Mouse (Mus musculus): Measurements from ENCODE around the gene Gm44965.
A peak's percentile ranks its signal among the peaks of the same experiment; 100 is the strongest.

Gene Gm44965

DNA sequence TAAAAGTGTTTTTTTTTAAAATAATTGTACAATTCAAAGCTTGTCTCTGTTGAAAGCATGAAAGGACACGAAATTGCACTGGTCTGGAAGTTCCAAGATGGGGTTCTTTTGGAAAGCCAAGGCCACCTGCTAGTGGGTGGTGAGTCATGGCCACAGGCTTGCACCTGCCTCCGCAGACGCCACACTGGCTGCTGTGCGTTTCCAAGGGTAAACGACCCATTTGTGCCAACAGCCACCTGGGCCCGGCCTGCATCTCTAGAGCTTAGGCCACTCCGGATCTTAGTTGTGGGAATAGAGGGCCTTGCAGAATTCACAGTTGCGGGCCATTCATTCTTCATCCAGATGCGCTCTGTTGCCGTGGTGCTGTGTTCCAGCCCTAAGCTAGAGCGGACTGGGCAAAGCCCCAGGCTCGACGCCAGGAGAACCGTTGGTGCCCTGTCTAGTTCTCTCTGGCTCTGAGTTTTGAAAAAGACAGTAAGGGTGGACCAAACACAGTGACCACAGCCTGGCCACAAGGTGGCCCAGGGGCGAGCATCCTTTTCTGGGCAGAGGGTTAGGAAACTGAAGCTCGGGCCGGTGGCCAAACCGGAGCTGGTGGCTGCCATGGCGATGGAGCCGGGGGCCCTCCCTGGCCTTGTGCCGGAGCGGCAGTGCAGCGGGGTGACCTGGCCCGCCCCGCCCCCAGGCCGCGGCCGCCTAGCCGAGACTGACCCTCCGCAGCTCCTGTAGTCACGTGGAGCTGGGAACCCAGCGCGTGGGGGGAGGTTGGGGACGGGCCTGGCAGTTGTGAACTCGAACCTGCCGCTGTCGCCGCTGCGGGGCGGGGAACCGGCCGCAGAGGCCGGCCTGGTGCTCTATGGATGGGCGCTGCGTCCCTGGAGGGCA lies at the start of gene Gm44965, which contains the start of gene Repin1:
Gm44965 (plus strand) TSS at position 784 of the 885 bp plus-strand sequence.
Repin1 (plus strand) TSS at position 726 of the 885 bp plus-strand sequence.
- DNase-seq (ENCODE audit: low spot score), result peak; percentile 90

DNA sequence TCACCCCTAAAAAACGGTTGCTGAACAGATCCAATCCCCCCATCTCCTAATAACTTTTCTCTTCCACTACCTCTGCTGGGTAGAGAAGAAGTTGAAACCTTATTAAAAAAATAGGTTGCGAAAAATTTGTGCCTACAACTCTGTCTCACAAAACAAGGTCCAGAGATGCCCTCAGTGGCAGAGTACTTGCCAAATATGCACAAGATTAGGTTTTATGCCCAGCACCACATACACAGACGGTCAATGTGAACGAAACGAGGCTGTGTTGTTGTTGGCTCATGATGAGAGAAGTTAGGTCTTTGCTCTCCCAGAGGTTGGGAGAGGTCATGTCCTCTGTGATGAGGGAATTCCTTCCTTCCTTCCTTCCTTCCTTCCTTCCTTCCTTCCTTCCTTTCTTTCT lies 48.5 kb upstream of the Gm44965 start:
- DNase-seq (ENCODE audit: low spot score), result no peak

DNA sequence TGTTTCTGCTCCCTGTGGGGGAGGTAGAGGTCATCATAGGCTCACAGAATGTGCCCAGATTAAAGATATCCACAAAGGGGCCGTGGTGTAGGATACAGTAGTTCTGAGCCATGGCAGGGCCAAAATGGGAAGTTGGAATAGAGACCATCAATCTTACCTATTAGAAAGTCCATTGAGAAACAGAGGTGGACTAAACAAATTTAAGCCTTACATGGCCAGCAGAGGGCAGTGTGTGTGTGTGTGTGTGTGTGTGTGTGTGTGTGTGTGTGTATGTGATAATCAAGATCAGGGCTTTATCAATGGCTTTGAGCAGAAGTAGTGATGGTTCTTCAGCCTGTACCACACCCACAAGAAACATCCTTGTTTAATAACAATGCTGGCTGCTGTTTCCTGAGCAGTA lies 47.5 kb upstream of the Gm44965 start:
- DNase-seq (ENCODE audit: low spot score), result no peak

DNA sequence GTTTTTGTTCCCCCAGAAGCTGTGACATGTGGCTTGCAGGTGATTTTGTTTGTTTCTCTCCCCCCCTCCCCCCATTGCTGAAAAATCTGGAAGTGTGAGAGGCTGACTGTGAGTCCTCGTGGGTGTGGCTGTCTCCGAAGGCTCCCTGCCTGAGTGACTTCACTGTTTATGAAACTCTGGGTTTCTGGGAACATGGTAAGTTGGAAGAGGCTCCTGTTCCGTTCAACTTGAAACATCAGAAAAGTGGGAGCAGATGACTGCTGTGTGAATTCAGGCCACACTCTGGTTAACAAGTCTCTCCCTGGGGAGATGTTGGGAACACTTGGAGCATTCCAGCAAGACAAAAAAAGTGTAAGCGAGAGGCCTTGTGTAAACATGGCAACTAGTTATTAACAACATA lies 46.9 kb upstream of the Gm44965 start:
- no peak for DNase-seq (ENCODE audit: low spot score)

DNA sequence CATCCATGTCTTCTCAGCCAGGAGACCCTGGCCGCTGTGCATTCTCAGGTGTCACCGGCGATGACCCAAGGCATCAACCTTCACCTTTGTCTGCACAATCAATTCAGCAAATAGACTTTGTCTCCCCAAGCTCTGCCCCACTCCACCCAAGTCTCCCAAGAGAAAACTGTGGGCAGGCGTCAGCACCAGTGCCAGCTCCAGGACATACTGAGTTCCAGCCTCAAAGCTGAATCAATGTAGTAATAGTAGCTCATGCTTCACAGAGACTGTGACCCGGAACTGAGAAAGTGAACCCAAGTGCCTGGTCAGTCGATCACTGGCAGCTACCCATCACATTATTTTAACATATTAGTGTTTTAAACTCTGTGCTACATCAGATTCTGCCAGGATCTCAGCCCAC lies 45.4 kb upstream of the Gm44965 start:
- DNase-seq (ENCODE audit: low spot score), result no peak

DNA sequence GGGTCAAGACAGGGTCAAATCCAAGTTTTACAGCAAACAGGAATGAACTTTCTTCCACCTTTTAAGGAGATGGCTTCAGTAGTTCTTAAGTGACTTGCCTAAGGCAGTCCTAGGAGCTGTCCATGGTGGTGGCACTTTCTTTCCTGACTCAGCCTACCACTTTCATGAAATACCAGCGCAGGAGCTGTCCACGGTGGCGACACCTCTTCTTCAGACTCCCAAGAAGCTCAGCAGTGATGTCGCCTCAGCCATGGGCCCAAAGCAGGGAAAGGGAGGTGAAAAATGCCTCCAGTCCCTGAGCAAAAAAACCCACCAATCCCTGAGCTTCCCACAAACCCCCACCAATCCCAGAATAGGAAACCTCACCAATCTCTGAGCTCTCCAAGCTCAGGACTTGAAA lies 40.8 kb upstream of the Gm44965 start:
- no peak for DNase-seq (ENCODE audit: low spot score)

DNA sequence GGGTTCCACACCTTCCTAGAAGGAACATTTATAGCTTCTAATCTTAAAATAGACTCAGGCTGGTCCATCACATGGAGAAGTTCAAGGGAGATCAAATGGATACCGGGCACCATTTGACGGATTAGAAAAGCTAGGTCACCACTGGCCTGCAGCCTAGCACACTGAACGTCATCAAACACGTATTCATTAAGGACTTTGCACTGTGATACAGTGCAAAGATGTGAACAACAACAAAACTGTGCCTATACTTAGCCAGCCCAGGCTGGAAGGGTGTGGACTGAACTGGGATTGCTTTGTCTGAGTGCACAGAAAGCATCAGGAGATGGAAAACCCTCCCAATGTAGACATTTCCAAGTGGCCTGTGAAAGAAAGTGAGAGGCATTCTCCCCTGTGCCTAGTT lies 39.9 kb upstream of the Gm44965 start:
- no peak for DNase-seq (ENCODE audit: low spot score)

DNA sequence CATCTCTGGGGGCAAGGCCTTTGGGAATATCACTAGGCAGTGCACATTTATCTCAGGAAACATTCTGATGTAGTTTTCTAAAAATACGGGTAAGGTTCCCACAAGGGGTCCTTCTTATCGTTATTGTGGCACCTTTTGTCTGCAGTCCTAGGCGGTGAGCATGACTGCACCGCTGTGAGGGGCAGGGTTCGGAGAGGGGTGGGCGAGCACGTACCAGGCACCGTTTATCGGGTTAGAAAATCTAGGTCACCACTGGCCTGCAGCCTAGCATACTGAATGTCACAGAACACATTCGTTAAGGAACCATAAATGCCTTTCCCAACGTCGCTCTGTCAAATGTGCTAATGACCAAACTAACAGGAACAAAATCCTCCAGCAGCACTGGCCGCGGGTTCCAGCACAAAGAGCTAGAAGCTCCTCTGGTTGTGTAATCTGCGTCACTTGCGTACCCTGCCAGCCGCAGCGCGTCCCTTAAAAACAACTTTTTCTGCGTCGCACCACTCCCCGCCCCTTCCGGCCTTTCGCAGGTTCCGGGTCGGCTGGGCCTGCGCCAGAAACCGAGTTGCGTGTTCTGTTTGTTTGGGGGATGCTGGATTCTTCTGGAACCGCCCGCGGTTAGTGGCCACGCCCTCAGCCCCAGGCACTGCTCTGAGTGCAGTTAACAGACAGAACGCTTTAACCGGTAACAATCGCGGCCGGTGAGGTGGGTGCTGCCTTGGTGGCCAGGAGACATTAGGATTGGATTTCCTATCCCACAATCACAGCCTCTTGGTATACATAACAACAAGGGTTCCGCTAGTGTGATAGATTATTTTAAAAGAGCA lies 39.2 kb upstream of the Gm44965 start, which contains the start of gene Lrrc61:
Lrrc61 (plus strand) TSS at position 517 of the 824 bp plus-strand sequence.
- DNase-seq (ENCODE audit: low spot score), result peak; percentile 95

DNA sequence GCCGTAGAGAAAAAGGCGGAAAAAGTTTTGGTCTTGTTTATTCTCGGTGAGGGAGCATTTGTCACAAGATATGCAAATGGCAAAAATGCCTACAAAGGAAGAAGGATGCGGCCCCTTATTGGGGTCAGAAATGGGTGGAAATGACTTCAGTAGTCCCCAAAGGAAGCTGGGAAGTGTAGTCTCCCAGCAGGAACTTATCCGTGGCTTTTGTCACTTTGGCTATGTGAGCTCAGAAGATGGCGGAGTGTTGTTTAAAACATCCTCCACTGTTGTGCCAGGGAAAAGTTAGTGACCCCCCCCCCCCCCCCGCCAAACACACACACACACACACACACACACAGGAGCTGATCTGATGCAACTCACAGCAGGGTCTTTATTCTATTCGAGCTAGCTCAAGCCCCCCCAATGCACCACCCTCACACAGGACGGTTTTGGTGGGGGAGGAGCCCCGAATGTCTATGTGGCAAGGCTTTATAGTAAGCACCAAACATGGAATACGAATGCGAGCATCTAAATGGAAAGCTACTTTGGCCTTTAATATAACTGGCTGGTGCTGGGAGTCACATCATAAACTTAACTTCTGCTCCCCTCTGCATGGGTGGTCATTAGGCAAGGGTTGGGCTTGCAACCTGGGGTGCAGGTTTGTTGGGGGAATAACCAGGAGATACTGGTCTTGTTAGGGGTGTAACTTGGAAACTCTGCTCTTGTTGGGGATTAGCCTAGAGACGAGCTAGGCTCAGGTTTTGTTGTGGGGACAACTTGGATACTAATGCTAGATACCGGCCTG lies 38.4 kb upstream of the Gm44965 start:
- peak; percentile 71 for DNase-seq (ENCODE audit: low spot score)

DNA sequence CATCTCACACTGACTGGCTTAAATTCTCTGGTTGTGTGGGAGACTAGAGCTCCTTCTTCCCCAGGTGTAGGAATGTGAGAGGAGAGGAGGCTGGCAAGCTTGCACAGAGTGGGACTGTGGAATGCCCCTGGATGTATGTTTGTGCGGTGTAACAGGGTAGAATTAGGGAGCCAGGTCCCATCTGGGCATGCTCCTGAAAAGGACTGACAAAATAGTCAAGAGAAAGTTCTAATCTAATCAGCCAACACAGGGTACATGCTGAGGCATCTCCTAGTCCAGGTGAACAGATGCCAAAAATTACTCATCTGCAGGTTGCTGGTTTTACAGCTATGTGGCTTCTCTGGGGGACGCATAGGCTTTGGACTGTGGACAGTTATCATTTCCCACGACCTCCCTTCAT lies 37.8 kb upstream of the Gm44965 start:
- no peak for DNase-seq (ENCODE audit: low spot score)

DNA sequence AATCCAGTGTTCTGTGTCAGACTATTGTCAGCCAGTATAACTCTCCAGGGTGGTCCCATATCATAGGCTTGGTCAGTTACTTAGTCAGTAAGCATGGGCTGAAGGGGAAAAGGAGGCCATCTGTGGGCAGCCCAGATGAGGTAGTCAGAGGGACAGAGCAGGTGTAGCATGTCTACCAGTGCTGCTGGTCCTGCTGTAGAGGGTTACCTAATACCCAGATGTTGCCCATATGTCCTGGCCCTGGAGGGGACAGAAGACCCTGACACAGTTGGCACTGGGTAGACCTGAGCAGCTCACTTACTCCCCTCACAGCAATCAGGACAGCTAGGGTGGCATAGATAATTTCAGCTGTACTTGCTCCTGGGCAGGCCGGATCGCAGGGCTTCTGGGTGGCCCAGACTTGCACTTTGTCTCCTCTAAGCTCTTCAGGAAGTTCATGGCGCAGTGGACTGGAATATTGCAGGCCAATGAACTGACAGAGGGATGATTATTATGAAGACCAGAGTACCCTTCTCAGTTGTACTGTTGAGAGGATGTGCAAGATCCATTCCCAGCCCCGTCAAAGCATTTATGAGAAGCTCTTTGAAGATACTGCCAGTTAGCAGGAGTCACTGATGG lies 27.9 kb upstream of the Gm44965 start:
- DNase-seq (ENCODE audit: low spot score), result no peak

DNA sequence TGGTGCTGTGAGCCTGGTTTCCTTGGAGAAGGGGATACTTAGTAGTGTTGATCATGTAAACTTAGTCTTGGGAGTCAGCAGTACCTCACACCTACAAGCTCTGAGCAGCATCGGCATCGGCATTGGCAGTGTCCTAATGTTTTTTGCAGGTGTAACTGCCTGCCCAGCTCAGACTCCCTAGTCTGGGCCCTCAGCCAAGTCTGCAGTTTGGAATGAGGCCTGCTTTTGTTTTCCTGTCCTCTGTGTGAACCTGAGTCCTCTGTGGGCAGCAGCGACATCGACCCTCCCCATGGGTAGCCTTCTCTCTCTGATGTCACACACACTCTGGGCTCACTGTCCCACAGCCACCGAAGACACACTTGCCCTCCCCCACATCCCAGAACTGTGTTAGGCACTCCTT lies 27.4 kb upstream of the Gm44965 start:
- DNase-seq (ENCODE audit: low spot score), result no peak

DNA sequence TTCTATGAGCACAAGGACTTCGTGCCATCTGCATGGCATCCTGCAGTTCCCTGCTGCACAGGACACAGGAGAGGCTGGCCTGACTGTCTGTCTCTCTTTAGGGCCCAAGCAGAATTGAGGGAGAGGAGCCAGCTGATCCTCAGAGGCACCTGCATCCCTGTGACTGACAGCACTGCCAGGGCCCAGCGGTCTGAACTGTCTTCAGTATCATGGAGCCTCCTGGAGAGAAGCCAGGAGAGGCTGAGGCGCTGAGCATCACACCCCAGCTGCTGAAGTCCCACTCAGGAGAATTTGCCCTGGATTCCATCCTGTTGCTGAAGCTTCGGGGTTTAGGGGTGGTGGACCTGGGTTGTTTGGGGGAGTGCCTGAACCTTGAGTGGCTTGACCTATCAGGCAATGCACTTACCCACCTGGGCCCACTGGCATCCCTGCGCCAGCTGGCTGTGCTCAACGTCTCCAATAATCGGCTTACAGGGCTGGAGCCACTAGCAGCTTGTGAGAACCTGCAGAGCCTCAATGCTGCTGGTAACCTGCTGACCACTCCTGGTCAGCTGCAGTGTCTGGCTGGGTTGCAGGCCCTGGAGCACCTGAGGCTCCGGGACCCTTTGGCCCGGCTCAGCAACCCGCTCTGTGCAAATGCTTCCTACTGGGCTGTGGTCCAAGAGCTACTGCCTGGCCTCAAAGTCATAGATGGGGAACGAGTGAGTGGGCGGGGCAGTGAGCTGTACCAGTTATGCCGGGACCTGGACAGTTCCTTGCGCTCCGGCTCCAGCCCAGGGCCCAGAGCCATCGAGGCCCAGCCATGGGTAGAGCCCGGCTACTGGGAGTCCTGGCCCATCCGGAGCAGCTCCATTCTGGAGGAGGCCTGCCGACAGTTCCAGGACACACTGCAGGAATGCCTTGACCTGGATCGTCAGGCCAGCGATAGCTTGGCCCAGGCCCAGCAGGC lies 25.4 kb upstream of the Gm44965 start:
- no peak for DNase-seq (ENCODE audit: low spot score)

DNA sequence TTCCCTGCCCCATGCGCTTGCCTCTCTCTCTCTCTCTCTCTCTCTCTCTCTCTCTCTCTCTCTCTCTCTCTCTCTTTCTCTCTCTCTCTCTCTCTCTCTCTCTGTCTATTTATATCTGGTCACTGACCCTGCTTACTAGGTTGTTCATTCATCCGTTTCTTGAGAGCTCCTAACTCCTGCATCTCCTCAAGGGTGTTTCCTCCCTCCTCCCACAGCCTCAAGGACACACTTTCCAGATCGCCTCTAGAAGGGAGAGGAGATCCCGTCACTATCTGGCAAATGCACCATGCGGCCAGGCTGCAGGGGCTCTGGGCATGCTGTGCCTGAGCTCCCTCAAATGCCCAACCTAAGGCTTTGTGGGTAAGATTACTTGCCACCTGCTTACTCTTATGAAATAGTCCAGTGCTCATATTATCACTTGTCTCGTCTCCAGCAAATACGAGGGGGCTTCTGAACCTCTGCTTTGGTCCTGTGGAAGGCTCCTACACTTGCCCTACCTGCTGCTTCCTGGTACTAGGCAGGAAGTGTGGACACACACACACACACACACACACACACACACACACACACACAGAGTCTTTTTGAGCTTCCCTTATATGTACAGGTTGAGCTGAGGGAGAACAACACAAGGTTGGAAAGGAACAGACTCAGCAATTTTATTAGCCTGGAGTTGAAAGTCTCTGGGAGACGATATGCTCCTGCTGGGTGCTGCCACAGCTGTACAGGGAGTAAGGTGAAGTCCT lies 24.5 kb upstream of the Gm44965 start:
- DNase-seq (ENCODE audit: low spot score), result no peak

DNA sequence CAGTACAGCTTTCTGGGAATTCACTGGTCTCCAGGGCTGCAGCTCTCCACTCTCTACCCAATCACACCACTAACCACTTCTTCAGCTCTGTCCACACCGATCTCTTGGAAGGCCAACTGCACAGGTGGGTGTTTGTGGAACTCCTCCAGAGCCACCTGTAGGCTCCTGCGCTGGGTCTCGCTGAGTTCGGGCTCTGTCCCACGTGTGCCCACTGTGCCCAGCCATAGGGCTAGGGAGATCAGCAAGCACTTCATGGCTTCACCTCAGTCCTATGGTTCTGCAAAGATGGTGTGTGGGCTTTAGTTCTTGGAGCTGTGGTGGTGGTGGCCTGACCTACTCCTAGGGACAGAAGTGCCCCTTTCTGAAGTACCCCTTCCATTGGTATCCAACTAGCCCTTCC lies 21.7 kb upstream of the Gm44965 start:
- no peak for DNase-seq (ENCODE audit: low spot score)

DNA sequence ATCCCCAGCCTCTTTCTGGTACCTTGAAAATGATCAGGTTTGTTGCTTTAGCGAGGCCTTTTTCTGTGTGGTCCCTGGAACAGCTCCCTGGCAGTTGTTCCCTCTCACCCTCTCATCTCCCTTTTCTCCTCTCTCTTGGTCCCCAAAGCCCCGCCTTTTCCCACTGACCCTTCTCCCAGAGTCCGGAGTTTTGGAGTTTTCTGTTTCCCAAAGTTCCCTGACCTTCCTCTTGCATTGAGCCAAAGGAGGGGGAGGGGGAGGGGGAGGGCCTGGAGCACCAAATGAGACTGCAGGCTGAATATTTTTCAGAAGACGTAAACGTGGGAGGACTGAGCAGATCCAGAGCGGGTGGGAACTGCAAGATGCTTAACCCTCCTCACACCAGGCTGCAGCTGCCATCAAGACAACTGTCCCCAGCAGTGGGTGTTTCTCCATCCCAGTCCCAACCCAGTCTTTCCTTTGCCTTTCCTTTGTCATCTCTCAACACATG lies 21.1 kb upstream of the Gm44965 start, which contains the start of gene Rarres2:
Rarres2 (minus strand) TSS at position 218 of the 490 bp plus-strand sequence.
- DNase-seq (ENCODE audit: low spot score), result no peak

DNA sequence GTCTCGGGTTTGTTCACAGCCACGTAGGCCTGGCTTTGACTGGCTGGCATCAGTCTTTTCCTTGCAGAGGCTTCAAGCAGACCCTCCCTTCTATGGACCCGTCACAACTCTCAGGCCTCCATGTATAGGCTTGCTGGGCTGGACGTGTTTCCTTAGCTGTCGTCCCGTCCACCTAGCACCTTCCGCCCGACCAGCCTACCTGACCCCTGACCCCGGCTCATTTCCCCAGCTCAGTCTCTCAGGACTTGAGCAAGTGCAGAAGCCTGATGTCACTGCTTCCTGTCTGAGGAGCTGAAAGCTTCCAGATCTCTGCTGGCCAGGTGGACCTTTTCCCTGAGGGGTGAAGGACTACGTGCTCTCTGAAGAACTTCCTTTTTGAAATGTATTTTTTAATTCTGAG lies 20.5 kb upstream of the Gm44965 start:
- DNase-seq (ENCODE audit: low spot score), result no peak

DNA sequence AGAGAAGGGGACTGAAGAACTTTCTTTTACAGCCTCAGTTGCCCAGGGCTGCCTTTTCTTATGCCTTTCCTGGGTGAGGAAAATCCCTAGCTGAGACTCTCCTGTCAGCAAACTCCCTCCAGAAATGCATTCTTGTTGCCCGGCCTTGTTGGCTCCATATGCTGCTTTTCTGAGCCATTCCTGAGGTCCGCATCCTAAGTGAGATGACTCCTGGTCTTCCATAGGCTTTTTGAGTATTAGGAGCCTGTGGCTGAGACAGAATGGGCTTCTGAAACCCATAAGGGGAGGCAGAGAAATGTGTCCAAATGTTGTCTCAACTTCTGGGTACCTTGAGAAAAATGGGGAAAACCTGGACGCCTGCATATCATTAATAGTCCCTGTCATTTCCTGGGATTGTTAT lies 19.8 kb upstream of the Gm44965 start:
- DNase-seq (ENCODE audit: low spot score), result no peak

DNA sequence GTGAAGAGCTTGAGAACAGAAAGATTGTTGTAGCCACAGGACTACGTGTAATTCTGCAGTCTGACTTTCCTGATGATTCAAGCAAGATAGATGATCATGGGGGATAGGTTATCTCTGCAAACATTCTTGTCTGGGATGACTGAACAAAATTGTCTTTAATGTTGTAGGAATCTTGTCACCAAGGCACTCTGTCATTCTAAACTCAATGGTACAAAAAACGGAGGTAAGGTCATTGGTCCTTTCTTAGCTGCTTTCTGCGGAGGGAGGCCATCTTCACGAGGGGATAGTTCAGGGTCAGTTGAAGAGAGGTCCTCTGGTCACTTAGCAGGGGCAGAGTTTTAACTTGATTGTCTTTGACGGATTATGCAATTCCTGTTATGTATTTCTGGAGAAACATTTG lies 15.0 kb upstream of the Gm44965 start:
- DNase-seq (ENCODE audit: low spot score), result no peak

DNA sequence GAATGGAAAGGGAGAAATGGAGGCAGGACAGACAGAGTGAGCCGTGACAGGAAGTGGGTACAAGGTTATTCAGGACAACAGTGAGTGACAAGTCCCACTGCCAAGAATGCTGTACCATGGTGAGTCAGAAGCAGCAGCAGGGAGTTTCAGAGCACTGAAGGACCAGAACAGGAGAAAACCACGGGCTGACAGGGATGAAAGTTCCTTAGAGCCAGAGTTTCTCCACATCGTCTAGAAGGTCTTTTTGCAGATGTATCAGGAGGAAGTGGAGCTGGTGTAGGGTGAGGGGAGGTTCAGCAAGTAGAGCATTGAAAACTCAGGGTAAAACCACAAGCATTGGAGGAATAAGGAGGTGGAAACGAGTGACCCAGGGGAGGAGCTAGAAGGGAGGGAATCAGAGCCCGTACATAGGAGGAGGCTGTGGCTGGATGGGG lies 14.5 kb upstream of the Gm44965 start:
- no peak for DNase-seq (ENCODE audit: low spot score)

Data from left cerebral cortex, adult 11 months (tissue).